Mouse (Mus musculus) G1E (cell line): ENCODE results near the gene Atp8b5.

Source experiments
- CTCF ChIP-seq: IDR thresholded peaks from 2 replicates; pipeline ENCODE4 v1.5.1; 2012; ENCODE audit warnings: low read depth, low read length, inconsistent platforms, mixed read lengths
- GATA1 ChIP-seq: IDR thresholded peaks from 2 replicates; pipeline ENCODE4 v1.6.1; 2012; ENCODE audit warnings: borderline replicate concordance, low read length, inconsistent platforms, mixed read lengths
- TAL1 ChIP-seq: conservative IDR thresholded peaks from 2 replicates; pipeline ENCODE4 v1.6.1; 2012; ENCODE audit warnings: low read depth, low read length, inconsistent platforms, mixed read lengths

- TF ChIP-seq CTCF = no peak
- TF ChIP-seq GATA1 = no peak
- no peak for TF ChIP-seq TAL1
Observed at GRCm38 (mm10) chr4:43266146-43266545, 813 bp upstream of the Atp8b5 start.
